Mouse (Mus musculus): ENCODE measurements at regions not wholly inside any gene's neighbourhood (a gene's known extent, or its start where the extent isn't known, plus 50 kb on each side); places are given as distances from the start of the nearest gene placed in this dataset.

DNA sequence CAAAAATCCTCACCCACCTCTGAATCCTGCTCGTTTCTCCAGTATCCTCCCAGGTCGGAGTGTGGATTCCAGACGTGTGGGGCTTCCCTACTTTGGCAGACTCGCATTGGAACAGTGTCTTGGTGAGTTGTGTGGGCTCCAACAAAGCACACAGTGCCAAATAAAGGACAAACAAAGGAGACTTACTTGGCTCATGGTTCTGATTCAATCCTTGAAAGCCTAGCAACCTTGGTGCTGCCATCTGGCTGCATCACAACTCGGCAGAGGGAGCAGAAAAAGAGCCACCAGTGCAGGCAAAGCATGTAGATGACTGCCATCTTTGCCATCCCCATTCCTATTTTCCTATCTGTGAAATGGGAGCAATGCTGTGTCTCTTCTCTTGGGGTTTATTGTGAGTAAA, 64.0 kb downstream of the Il9r start:
- no peak for DNase-seq

DNA sequence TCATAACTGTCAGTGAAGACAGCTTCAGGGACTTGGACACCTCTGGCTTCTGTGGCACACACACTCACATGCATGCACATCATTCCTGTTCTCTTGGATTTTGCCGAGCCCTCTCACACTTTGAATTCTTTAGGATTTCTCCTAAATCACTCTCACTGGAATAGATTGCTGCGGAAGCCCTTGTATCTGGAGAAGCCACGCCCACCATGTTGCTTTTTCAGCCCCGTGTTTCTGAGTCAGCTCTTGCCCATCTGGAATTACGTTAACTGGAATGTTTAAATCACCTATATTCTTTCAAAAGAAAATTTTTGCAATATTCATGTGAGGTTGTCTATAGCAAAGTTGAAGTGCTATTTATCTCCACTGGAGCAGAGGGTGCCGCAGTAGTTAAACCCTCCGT, 66.1 kb downstream of the Il9r start:
- DNase-seq: no peak

DNA sequence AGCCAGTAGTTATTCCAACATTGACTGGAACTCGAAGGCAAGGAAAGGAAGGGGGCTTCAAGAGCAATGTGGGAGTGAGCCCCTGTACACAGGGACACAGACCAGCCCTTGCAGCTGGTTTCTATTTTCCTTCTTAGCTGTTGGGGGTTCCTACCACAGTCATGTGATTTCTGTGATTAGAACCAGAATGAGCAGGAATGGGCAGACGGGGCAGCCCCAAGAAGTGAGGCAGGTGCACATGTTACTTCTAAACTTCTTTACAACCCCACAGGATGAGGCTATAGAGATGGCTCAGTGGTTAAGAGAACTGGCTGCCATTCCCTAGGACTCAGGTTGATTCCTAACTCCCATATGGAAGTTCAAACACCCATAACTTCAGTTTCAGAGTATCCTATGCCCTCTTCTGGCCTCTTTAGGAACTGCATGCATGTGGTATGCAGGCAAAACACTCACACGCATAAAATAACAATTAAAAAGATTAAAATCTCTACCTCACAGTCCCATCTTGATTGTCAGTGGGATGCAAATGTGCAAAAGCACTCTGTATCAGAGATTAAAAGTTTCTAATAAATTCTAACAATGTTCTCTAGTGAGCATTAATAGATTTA, 68.0 kb downstream of the Il9r start:
- DNase-seq: peak in 1 of 2 experiments; percentile 49

DNA sequence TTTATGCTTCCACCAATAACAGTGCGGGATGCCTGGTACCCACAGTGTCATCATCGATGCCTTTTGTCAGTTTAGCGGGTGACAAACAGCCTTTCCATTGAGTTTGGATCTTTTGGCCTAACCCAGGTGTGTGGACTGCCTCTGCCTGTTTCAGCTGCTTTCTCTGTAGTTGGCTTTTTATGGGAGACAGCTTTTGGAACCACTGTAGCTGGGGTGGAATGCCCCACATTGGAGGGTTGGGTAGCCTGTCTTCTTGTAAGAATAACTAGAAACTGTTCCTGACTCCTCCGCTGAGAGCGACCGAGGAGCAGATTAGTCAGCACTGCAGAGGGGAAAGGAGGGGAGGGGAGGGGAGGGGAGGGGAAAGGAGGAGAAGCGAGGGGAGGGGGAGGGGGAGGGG, 71.5 kb downstream of the Il9r start:
- no peak for DNase-seq

DNA sequence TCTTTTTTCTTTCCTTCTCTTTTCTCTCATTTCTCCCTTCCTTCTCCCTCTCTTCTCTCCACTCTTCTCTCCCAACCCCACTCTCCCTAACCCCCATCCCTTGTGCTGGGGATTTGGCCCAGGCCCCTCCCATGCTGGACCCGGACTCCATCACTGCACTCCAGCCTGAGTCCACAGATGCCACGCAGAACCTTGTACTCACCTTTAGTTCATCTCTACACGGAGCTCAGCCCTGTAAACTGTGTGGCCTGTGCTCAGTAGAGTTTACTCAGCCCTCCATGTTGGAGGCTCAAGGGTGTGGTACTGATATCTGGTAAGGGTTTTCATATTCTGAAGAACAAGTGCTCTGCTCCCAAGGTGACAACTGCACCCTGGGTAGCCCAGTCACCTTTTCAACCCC, 72.1 kb downstream of the Il9r start:
- DNase-seq: no peak

DNA sequence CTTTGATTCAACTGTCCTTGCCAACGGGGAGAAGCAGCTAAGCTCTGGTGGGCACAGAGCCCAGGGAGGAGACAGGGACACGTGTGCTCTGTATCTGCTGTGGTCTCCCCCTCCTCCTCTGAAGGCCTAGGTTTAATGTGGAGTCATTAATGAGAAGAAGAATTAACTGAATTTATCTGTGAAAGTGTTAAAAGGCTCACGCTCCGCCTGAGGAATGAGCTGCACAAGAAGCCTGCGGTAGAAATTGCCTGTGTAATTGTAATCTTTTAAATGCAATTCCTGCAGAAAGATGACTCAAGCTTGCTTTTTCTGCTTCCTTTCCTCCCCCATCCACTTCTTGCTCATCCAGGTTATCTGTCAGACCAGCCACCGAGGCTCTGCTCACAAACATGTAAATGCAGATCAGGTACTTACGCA, 72.7 kb downstream of the Il9r start:
- no peak for DNase-seq

DNA sequence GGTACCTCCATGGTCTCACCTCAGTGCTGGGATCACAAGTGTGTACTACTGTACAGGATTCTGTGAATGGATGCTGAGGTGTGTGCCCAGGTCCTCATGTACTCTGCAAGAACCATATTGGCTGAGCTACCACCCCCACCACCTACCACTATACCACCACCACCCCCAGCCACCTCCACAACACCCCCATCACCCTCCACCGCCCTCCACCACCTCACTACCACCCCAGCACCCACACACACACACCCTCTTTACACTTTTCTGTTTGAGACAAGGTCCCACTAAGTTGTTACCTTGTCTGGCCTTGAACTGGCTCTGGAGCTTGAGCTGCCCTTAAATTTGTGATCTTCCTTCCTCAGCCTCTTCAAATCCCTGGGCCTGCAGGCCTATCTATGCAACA, 73.3 kb downstream of the Il9r start:
- no peak for DNase-seq

DNA sequence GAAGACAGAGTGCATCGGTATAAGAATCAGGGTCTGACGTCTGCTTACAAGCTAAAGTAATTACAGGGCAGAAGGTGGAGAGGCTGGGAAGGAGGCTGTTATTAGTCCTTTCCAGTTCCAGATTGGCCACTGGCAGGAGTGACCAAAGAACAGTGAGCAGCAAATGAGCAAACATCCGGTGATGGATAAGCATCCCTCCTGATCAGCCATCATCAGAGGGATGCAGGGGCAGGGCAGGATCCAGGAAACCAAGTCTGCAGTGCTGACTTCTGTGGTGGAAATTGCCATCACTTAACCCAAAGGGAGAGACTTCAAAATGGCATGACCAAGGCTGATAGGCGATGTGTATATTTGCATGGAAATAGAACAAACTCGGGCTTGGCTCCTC, 73.8 kb downstream of the Il9r start:
- DNase-seq: no peak

DNA sequence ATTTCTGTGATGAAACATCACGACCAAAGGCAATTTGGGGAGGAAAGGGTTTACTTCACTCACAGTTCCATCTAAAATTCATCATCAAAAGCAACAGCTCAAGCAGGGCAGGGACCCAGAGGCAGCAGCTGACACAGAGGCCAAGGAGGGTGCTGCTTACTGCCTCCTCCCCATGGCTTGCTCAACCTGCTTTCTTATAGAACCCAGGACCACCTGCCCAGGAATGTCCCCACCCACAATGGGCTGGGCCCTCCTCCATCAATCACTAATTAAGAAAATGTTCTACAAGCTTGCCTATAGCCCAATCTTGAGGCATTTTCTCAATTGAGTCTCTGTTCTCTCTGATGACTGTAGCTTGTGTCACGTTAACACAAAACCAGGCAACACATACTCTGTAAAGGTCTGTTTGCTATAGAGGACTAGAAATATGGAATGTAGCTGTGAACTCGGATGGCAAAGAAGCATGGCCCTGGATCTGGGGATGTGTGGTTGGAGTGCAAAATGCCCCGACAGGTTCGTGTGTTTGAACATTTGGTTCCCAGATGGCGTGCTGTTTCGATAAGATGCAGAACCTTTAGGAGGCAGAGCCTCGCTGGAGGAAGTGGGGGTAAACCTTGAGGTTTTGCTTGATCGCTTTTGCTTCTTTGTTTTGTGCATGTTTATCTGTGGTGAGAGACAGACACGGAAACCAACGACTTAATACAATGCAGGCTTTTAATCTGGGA, 74.3 kb downstream of the Il9r start:
- no peak for DNase-seq

DNA sequence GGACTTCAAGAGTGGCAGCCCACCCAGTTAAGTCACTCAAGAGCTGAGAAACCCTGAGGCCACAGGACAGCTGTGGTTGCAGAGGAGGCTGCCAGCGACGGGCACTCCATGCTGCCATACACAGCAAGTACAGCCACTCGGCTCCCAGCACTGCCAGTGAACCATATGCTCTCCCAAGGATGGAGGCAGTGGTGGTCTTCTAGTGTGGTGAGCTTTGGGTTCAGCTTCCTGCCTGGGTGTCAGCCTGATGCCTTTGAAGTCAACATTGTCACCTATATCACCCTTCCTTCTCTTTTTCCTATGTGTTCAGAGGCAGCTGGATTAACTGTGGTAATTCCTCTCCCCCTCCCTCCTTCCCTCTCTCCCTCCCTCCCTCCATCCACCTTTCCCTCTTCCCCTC, 79.5 kb downstream of the Il9r start:
- DNase-seq: no peak

DNA sequence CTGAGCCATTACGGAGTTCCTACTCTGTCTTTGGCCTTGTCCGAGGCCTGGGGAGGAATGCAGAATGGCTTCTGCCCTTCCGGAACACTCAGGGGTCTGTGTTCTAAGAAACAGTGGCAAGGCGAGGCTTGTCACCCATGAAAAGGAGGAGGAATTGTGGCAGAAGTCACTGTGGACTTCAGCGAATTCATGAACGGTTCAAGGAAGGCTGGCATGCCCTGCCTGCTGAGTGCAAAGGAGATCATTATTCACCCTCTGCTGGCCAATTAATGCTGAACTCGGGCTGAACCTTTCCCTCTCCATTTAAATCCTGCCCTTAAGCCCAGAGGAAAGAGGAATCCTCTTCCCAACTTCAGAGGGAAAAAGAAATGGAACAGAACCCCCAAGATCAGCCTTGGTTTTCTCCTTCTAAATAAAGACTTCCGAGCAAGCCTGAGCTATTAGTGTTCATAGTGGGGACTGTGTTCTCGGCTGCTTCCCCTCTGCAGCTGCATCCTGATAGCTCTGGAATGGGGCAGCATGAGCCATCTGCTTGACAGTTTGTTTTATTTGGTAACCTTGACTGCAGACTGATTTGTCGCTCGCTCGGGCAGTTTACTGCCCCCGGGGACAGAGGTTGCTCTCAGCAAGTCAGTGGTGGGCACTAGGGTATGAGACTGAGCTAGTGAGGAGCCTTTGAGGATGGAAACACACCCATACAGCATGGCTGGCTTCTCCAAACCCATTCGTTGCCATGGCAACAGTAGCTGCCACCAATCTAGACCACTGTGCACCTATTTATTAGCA, 81.0 kb downstream of the Il9r start:
- DNase-seq: peak; percentile 13 to 47

DNA sequence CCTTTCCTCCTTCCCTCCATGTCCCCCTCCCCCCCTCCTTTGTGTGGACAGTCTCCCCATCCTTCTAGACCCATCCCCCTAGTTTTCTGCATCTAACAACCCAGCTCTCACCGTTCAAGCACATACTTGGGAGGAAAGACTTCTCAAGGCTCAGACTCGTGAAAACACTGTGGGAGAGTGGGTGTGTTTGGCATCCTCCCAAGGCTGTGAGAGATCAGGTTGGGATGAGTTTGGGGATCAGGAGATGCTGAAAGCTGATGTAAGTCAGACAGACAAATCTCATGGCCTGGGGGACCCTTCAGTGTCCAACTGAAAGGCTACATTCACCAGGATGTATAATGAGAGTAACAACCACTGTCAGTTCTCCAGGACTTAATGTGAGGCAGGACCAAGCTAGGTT, 82.1 kb downstream of the Il9r start:
- no peak for DNase-seq

DNA sequence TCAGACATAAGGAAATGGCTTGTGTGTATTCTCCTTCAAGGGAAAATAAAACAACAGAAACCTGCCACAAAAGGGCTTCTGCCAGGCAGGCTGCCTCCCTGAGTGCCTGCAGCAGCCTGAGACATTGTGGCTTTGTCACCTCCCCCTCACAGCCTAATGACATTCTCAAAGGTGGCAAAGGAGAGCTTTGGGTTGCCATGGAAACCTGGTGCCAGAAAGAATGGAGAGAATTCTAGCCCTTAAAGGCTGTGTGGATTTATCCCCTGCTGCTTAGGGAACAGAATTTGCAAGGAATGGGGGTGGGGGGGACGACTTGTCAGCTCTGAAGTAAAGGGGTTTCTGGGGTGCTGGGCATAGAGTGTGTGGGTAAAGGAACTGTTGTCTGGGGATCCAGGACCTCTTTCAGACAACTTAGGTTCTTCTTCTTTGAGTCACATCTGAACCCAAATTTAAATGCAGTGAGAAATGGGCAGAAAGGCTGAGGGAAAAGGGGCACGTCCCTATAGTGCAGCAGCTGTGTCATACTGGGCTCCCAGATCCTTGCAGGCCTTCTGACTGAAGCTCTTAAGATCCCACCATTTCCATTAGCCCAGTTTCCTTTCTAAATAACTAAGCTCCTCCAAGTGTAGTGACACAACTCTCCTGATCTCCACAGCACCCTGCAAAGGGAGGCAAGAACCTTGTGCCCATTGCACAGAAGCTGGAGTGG, 86.8 kb downstream of the Il9r start:
- no peak for DNase-seq

DNA sequence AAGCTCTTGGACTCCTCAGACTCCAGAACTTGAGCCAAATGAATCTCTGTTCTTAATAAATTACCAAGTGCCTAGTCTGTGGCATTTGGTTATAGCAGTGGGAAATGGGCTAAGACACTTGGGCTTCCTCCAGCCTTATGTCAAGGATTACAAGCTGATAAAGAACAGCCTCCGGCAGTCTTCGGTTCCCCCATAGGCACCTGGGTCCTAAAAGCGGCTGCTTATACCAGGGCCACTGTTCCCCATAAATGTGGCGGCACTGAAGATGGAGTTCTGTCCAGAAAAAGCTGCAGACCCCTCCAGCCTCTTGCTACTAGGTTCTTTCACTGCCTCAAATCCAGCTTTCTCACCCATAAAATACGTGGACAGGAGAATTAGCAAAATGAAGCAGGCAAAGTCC, 87.6 kb downstream of the Il9r start:
- DNase-seq: no peak

DNA sequence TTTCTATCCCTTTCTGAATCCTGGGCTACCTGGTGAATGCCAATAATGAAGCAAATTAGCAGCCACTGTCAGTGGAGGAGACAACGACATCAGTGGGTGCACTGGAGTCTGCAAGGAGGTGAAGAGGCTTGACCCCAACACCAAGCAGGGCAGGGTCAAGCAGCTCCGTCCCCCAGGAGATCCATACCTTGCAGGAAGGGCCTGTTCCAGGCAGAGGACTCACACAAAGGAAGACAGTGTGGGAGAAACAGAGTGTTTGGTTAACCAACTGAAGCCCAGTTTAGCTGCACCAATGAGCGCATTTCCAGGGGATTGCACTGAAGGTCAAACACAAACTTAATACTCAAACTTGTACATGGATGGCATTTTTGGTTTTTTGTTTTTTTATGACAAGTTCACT, 88.2 kb downstream of the Il9r start:
- DNase-seq: no peak

DNA sequence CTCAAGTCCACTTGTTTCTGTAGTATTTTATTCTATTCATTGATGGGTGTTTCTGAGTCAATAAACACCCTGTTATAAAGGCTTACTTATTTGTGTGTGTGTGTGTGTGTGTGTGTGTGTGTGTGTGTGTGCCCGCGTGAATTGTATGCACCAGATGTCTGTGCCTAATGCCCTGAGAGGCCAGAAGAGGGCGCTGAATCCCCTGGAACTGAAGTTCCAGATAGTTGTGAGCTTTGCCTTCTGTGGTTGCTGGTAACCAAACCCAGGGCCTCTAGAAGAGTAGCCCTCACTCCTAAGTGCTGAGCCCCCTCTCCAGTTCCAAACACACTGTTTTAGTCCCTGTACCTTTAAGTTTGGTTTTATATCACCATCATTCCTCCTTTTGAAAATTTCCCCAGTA, 90.2 kb downstream of the Il9r start:
- DNase-seq: no peak

Measured in kidney, postnatal 25 days (tissue).